Mouse (Mus musculus) hindbrain, embryonic 16.5 days (tissue): ENCODE data around the gene Zfp287. TPM values are rescaled to one million over a fixed set of nuclear protein-coding genes. Genes with fewer than 3 reads are reported as not detected.
"Not testable (repeated sequence)": the region's sequence is repeated elsewhere in the genome, so short reads cannot be mapped to it uniquely, and the experiment has no call there.

Experiments used
- ATAC-seq: fragments of 200-750 bp; cut with Nextera tagmentation; 2 replicates; pipeline ENCODE4 v1.8.0; 2017; ENCODE audit warnings: moderate TSS enrichment, moderate library complexity
- H3K27ac ChIP-seq: fragments of 300-500 bp; sonication (generic); 2 replicates; pipeline ENCODE4 v1.5.1; 2014; ENCODE audit warnings: low read depth, mild to moderate bottlenecking, control low read depth, low read length, moderate library complexity
- H3K27me3 ChIP-seq: fragments of 300-500 bp; sonication (generic); replicated peaks from 2 replicates; pipeline ENCODE4 v1.6.1; 2014; ENCODE audit warnings: low read length; ENCODE audit not compliant: control insufficient read depth, insufficient read depth
- H3K36me3 ChIP-seq: fragments of 300-500 bp; sonication (generic); 2 replicates; pipeline ENCODE4 v1.6.1; 2014; ENCODE audit warnings: mild to moderate bottlenecking, low read length, moderate library complexity, mixed read lengths; ENCODE audit not compliant: control insufficient read depth, insufficient read depth
- H3K4me1 ChIP-seq: fragments of 300-500 bp; sonication (generic); 2 replicates; pipeline ENCODE4 v1.6.1; 2014; ENCODE audit warnings: low read depth, low read length; ENCODE audit not compliant: control insufficient read depth, insufficient read depth
- H3K4me2 ChIP-seq: fragments of 300-500 bp; sonication (generic); 2 replicates; pipeline ENCODE4 v1.6.1; 2014; ENCODE audit warnings: mild to moderate bottlenecking, low read length, control low read depth, moderate library complexity
- H3K4me3 ChIP-seq: fragments of 300-500 bp; sonication (generic); 2 replicates; pipeline ENCODE4 v1.5.1; 2014; ENCODE audit warnings: mild to moderate bottlenecking, low read length, control low read depth, moderate library complexity
- H3K9ac ChIP-seq: fragments of 300-500 bp; sonication (generic); 2 replicates; pipeline ENCODE4 v1.6.1; 2014; ENCODE audit warnings: low read depth, mild to moderate bottlenecking, control low read depth, low read length, moderate library complexity
- H3K9me3 ChIP-seq: fragments of 300-500 bp; sonication (generic); 2 replicates; pipeline ENCODE4 v1.6.1; 2014; ENCODE audit warnings: mild to moderate bottlenecking, low read length, moderate library complexity; ENCODE audit not compliant: control insufficient read depth
- WGBS: fragments of 180-500 bp; shearing (Covaris S2); extraction: QIAGEN DNeasy Blood & Tissue Kit; methylation state at CpG from one replicate; pipeline ENCODE4 v1.1.7; 2014; 5-methylcytosine and 5-hydroxymethylcytosine counted together
- polyA plus RNA-seq: library from polyadenylated mRNA; unstranded; fragments of >200 nt; fragmentation: Nextera tagmentation; extraction: Ambion mirVana; gene quantifications from 2 replicates; pipeline ENCODE4 v1.2.1, GENCODE M21; 2015

Gene Zfp287
- polyA plus RNA-seq, 1 experiment from 2014 or later = 18.5 TPM

GRCm38 (mm10) chr11:62749445-62749844, 17.7 kb upstream of the Zfp287 start:
- not testable (repeated sequence) for H3K4me1 ChIP-seq, H3K9me3 ChIP-seq, H3K36me3 ChIP-seq, H3K27ac ChIP-seq, H3K4me3 ChIP-seq, H3K4me2 ChIP-seq, ATAC-seq, H3K9ac ChIP-seq, H3K27me3 ChIP-seq
- 96% methylated on average over 13 of the region's 13 CpGs for WGBS

GRCm38 (mm10) chr11:62748062-62748461, 16.4 kb upstream of the Zfp287 start:
- Histone ChIP-seq H3K9ac (no peak overlapping the region), H3K27ac (no peak overlapping the region), H3K4me2 (no peak overlapping the region), H3K36me3 (no peaks in the 10 kb centered on the region), H3K9me3 (no peaks in the 10 kb centered on the region), H3K4me1 (peaks cover 3% of the 10 kb centered on the region; the same call in 1 of the 2 replicates), H3K27me3 (no peaks in the 10 kb centered on the region), H3K4me3 (no peak overlapping the region)
- 78% methylated on average over 4 of the region's 4 CpGs for whole genome bisulfite sequencing
- ATAC-seq = no peak

- Histone ChIP-seq H3K4me2 (no peak overlapping the region), H3K4me1 (peaks cover 3% of the 10 kb centered on the region; the same call in 1 of the 2 replicates), H3K36me3 (no peaks in the 10 kb centered on the region), H3K4me3 (no peak overlapping the region), H3K27me3 (no peaks in the 10 kb centered on the region), H3K9ac (no peak overlapping the region), H3K9me3 (no peaks in the 10 kb centered on the region), H3K27ac (no peak overlapping the region)
- no peak for ATAC-seq
- 79% methylated on average over 9 of the region's 9 CpGs for WGBS
Observed at GRCm38 (mm10) chr11:62747227-62747626, 15.5 kb upstream of the Zfp287 start.

- WGBS = 2% methylated on average over 27 of the region's 27 CpGs
- Histone ChIP-seq H3K4me2 (peak overlapping the region; percentile 72), H3K27ac (peak overlapping the region; percentile 32)
Observed at GRCm38 (mm10) chr11:62746001-62746533, 14.4 kb upstream of the Zfp287 start.

GRCm38 (mm10) chr11:62744103-62744502, 12.4 kb upstream of the Zfp287 start:
- Histone ChIP-seq H3K9ac (no peak overlapping the region), H3K27me3 (no peaks in the 10 kb centered on the region), H3K9me3 (no peaks in the 10 kb centered on the region), H3K4me3 (no peak overlapping the region), H3K4me2 (no peak overlapping the region), H3K36me3 (no peaks in the 10 kb centered on the region), H3K27ac (no peak overlapping the region), H3K4me1 (peaks cover 3% of the 10 kb centered on the region; the same call in 1 of the 2 replicates)
- 46% methylated on average over 5 of the region's 5 CpGs for WGBS
- ATAC-seq = peak; percentile 25; the same call in 1 of the 2 replicates

More at GRCm38 (mm10) chr11:62746001-62746533, 14.4 kb upstream of the Zfp287 start:
- Histone ChIP-seq H3K9ac (peak overlapping the region; percentile 50), H3K9me3 (no peaks in the 10 kb centered on the region), H3K4me1 (peaks cover 3% of the 10 kb centered on the region; the same call in 1 of the 2 replicates), H3K4me3 (peak overlapping the region; percentile 48), H3K36me3 (no peaks in the 10 kb centered on the region), H3K27me3 (no peaks in the 10 kb centered on the region)
- ATAC-seq = peak; percentile 90

- H3K36me3 ChIP-seq = no peaks in the 10 kb centered on the region
- H3K27ac ChIP-seq = no peak overlapping the region
- ATAC-seq = no peak
- no peaks in the 10 kb centered on the region for H3K27me3 ChIP-seq
- no peak overlapping the region for H3K4me2 ChIP-seq
- no peak overlapping the region for H3K9ac ChIP-seq
- H3K4me3 ChIP-seq = no peak overlapping the region
- WGBS = 81% methylated on average over 10 of the region's 10 CpGs
- H3K9me3 ChIP-seq = no peaks in the 10 kb centered on the region
- peaks cover 3% of the 10 kb centered on the region; the same call in 1 of the 2 replicates for H3K4me1 ChIP-seq
Observed at GRCm38 (mm10) chr11:62742261-62742957, 10.7 kb upstream of the Zfp287 start.

- Histone ChIP-seq H3K9me3 (no peaks in the 10 kb centered on the region), H3K4me1 (peaks cover 3% of the 10 kb centered on the region; the same call in 1 of the 2 replicates), H3K27me3 (no peaks in the 10 kb centered on the region), H3K4me3 (no peak overlapping the region), H3K9ac (no peak overlapping the region), H3K27ac (no peak overlapping the region), H3K4me2 (no peak overlapping the region), H3K36me3 (no peaks in the 10 kb centered on the region)
- no peak for ATAC-seq
- 98% methylated on average over 2 of the region's 2 CpGs for WGBS
Observed at GRCm38 (mm10) chr11:62741186-62741585, 9.5 kb upstream of the Zfp287 start.

- no peak overlapping the region for H3K4me3 ChIP-seq
- no peak for ATAC-seq
- no peak overlapping the region for H3K4me2 ChIP-seq
- no peaks in the 10 kb centered on the region for H3K27me3 ChIP-seq
- no peak overlapping the region for H3K27ac ChIP-seq
- H3K36me3 ChIP-seq = peaks cover 6% of the 10 kb centered on the region
- no peak overlapping the region for H3K9ac ChIP-seq
- H3K4me1 ChIP-seq = peaks cover 14% of the 10 kb centered on the region
- 80% methylated on average over 3 of the region's 3 CpGs for WGBS
- H3K9me3 ChIP-seq = no peaks in the 10 kb centered on the region
Observed at GRCm38 (mm10) chr11:62732665-62733064, 960 bp upstream of the Zfp287 start.

- 7% methylated on average over 5 of the region's 5 CpGs for WGBS
- H3K27me3 ChIP-seq = no peaks in the 10 kb centered on the region
- H3K9me3 ChIP-seq = no peaks in the 10 kb centered on the region
- H3K9ac ChIP-seq = peak overlapping the region; percentile 95
- H3K4me3 ChIP-seq = peak overlapping the region; percentile 93
- H3K27ac ChIP-seq = peak overlapping the region; percentile 95
- H3K4me2 ChIP-seq = peak overlapping the region; percentile 74
- peaks cover 6% of the 10 kb centered on the region for H3K36me3 ChIP-seq
- no peak; the same call in 1 of the 2 replicates for ATAC-seq
- peaks cover 14% of the 10 kb centered on the region for H3K4me1 ChIP-seq
Observed at GRCm38 (mm10) chr11:62732022-62732387, 300 bp upstream of the Zfp287 start.
